Mouse (Mus musculus): ENCODE measurements around the gene Pbrm1.

- TF ChIP-seq POLR2A (IDR thresholded peaks at IDR 0.05; ENCODE audit: control insufficient read depth, low read depth, low read length) (no peak), CTCF (IDR thresholded peaks at IDR 0.05; ENCODE audit: control insufficient read depth, insufficient read depth, insufficient replicate concordance, low read depth, low read length) (no peak)
Observed at GRCm38 (mm10) chr14:31132491-31132975, 113.6 kb downstream of the Pbrm1 start.
